Mouse (Mus musculus) lung, postnatal 0 days (tissue): ENCODE results near the gene Gpr39.

Experiments used
- CTCF ChIP-seq: IDR thresholded peaks from 2 replicates; pipeline ENCODE4 v1.5.1; 2016; ENCODE audit warnings: antibody characterized with exemption, mild to moderate bottlenecking
- EP300 ChIP-seq: IDR thresholded peaks from 2 replicates; pipeline ENCODE4 v1.6.1; 2016; ENCODE audit warnings: antibody characterized with exemption, mild to moderate bottlenecking, control low read depth

DNA sequence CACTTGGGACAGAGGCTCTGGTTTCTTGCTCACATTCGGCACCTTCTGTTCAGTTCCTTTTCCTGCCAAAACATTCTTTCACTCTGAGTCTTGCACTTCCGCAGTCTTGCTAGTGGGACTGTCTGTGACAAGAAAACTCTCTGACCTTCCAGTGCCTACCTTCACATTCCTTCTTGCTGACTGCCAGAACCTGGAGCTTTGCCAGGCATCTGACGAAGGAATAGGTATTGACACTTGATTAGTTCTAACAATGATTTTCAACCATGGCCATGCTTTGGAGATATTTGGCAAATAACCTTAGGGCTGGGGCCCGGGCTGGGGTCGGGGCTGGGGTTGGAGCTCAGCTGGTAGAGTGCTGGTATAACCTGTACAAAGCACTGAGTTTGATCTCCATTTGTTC is 123.7 kb downstream of the Gpr39 start:
- TF ChIP-seq EP300 = no peak
- TF ChIP-seq CTCF = no peak
